Mouse (Mus musculus): ENCODE data around the gene Psen2.

DNA sequence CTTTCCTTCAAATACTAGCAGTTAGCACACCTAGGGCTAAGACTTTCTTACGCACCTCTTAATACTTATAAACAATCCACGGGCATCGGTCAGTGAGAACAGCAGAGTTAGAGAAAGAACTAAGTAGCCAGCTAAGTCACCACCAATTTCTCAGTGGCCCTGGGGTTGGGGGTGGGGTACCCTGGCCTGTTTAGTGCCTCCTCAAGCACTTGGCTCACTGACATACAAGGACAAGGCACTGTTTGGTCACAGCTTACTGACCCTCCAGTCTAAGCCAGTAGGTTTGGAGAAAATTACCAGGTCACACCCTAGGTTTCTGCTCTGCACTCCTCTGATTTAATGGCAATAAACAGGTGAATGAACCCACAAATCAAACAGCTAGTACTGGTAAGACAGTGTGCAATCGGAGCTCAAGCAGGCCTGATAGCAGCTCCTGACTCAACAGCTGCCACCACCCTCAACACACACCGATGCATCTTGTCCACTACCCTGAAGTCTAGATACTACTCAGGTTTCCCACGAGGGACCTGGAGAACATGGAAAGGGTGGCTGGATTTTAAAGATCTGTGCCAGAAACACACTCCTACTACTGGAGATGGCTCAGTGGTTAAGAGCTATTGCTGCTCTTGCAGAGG lies 79.6 kb downstream of the Psen2 start:
- TF ChIP-seq TAL1 (conservative IDR thresholded peaks at IDR 0.05; ENCODE audit: low read depth, low read length): no peak
- no peak for TF ChIP-seq CTCF (IDR thresholded peaks at IDR 0.05; ENCODE audit: low read depth, low read length)

Measured in G1E (cell line).